Mouse (Mus musculus): ENCODE measurements at regions not wholly inside any gene's neighbourhood (a gene's known extent, or its start where the extent isn't known, plus 50 kb on each side); places are given as distances from the start of the nearest gene placed in this dataset.

GRCm38 (mm10) chr2:157663584-157664375 is 73.4 kb upstream of the Ctnnbl1 start:
- no peak for TF ChIP-seq CTCF (IDR thresholded peaks at IDR 0.05; ENCODE audit: low read depth)
- no peak for TF ChIP-seq EP300 (IDR thresholded peaks at IDR 0.05; ENCODE audit: low read depth)

Measured in liver, embryonic 14.5 days (tissue).